Mouse (Mus musculus) kidney, adult 2 months (tissue): ENCODE results near the gene Pdss2.

Experiments used
- CTCF ChIP-seq: fragments of 200-500 bp; conservative IDR thresholded peaks from 2 replicates; pipeline ENCODE4 v1.5.1; 2011; ENCODE audit warnings: low read depth, mild to moderate bottlenecking, control low read depth, low read length, moderate library complexity, mixed read lengths; ENCODE audit not compliant: insufficient read depth, insufficient read length
- POLR2A ChIP-seq: fragments of 200-500 bp; IDR thresholded peaks from one replicate; pipeline ENCODE4 v1.6.1; 2011; ENCODE audit warnings: low read depth, low read length, control low read depth

DNA sequence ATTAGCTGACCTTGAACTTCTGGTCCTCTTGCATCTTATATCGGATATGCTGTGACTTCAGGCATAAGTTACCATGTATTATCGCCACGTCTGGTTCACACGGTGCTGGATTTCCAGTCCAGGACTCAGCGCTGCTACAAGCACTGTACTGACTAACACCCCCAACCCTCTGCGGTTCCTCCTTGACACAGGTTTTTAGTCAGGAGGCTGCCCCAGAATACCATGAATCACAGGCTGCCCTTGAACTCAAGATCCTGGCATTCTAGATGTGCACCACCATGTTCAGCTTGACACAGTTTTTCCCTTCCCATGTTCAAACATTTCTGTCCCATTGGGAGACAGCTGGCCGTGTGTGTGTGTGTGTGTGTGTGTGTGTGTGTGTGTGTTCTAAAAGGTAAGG, 267.9 kb downstream of the Pdss2 start:
- no peak for TF ChIP-seq CTCF
- no peak for TF ChIP-seq POLR2A
